ENCODE assay signal across 16 mouse cellular contexts in the genomic region with DNA sequence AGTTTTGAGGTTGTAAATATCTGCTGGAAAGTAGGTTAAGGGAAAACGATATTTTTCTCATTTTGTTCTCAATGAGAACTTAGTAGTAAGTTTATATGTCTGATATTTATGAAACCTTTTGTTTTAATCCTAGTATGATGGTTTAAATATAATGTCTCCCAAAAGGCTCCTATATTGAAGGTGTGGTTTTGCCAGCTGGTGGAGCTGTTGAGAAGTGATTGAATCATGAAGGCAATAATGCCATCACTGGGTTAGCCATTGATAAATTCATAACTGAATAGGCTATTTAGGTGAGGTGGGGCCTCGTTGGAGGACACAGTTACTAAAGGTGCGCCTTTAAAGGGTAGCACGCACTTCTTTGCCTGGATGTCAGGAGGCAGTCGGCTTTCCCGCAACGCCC.
"Had no signal": no experiment of that assay in that cellular context is flagged by ENCODE, and none has a peak within 500 bp of the region (broad histone marks: within the 10 kb centered on the region; RNA-seq: fewer than 3 reads in every experiment).

No protein-coding gene starts in this region.

- H3K4me2 ChIP-seq: limb, embryonic 13.5 days; liver, embryonic 11.5 days; liver, embryonic 15.5 days; lung, embryonic 14.5 days; midbrain, embryonic 12.5 days; neural tube, embryonic 13.5 days had no signal

- DNase-seq: kidney, adult 11 months; kidney, postnatal 14 days; layer of hippocampus, postnatal 36 days; left cerebral cortex, postnatal 4 days; lung, embryonic 14.5 days; lung, postnatal 14 days; retina, postnatal 1 day; right cerebral cortex, postnatal 4 days; spleen, adult 18-20 months; thymus, postnatal 36 days had no signal

- H3K9ac ChIP-seq: limb, embryonic 13.5 days; liver, embryonic 15.5 days; lung, embryonic 14.5 days; midbrain, embryonic 12.5 days; neural tube, embryonic 13.5 days had no signal

- ATAC-seq: midbrain, embryonic 16.5 days had no signal

- H3K9me3 ChIP-seq: limb, embryonic 13.5 days; liver, embryonic 15.5 days; midbrain, embryonic 12.5 days; neural tube, embryonic 13.5 days had no signal

- H3K27me3 ChIP-seq: limb, embryonic 13.5 days; liver, embryonic 15.5 days; midbrain, embryonic 12.5 days; neural tube, embryonic 13.5 days had no signal

- H3K4me3 ChIP-seq: limb, embryonic 13.5 days; liver, embryonic 15.5 days; midbrain, embryonic 12.5 days; neural tube, embryonic 13.5 days had no signal

- H3K27ac ChIP-seq: limb, embryonic 13.5 days; liver, embryonic 15.5 days; midbrain, embryonic 12.5 days; neural tube, embryonic 13.5 days had no signal
